Mouse (Mus musculus) brain, embryonic 14.5 days (tissue): Measurements from ENCODE around the gene Arsk.

ENCODE experiments used
- CTCF ChIP-seq: fragments of 200-500 bp; IDR thresholded peaks from 2 replicates; pipeline ENCODE4 v1.5.1; 2012; ENCODE audit warnings: inconsistent platforms, mild to moderate bottlenecking, moderate library complexity, borderline replicate concordance; ENCODE audit not compliant: insufficient read depth, insufficient read length; ENCODE audit errors: extremely low read depth
- POLR2A ChIP-seq: fragments of 200-500 bp; IDR thresholded peaks from 2 replicates; pipeline ENCODE4 v1.6.1; 2012; ENCODE audit warnings: mild to moderate bottlenecking, inconsistent platforms, borderline replicate concordance; ENCODE audit not compliant: poor library complexity, insufficient read depth, insufficient read length, severe bottlenecking; ENCODE audit errors: extremely low read depth

GRCm38 (mm10) chr13:76014511-76014910, 83.9 kb downstream of the Arsk start:
- TF ChIP-seq CTCF, result no peak
- no peak for TF ChIP-seq POLR2A
